Mouse (Mus musculus) CD4-positive helper T cell, adult 2 months (primary cell): ENCODE measurements around the gene Ccm2l.

Experiments
- DNase-seq: peaks from one replicate; pipeline ENCODE4 v3.0.0-alpha.2; 2012; ENCODE audit warnings: low read depth, missing footprints, low spot score

Ccm2l gene

DNA sequence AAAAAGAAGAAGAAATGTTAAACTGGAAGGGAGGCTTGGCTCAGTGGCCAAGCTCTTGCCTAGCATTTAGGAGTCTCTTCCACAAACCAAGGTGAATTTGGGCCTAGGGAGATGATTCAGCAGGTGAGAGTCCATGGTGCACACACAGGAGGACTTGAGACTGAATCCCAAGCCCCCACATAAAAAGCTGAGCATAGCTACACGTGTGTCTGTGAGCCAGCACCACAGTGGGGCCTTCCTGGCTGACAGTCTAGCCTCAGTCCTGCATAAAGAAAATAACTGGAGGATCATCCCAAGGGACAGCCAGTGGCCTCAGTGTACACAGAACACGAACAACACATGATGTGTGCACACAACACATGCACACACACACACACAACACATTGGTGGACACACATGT, 23.6 kb downstream of the Ccm2l start:
- DNase-seq, result no peak

DNA sequence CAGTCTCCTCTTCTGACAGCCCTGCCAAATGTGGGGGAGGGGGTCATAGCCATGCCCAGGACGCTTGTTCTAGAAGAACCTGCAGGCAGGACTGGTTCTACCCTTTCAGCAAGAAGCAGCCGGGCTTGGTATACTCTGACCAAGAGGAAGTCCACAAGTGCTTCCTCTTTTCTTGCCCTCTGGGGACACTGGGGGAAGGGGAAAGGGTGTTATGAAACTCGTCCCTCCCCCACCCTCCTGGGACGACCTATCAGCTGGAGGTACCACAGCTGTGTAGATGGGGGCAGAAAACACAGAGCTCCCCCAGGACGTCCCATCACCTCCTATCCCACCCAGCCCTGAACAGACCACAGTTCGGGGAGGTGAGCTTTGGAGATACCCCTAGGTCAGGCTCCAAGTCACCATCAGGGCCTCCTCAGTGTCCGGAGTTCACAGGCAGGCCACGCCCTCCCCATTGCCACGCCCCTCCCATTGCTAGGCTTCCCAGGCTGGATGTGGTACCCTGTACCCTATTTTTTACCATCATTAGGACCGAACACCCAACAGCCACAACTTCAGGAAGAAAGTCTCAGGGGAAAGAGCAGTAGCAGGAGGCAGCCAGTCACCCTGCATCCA, 24.9 kb downstream of the Ccm2l start:
- DNase-seq, result no peak

DNA sequence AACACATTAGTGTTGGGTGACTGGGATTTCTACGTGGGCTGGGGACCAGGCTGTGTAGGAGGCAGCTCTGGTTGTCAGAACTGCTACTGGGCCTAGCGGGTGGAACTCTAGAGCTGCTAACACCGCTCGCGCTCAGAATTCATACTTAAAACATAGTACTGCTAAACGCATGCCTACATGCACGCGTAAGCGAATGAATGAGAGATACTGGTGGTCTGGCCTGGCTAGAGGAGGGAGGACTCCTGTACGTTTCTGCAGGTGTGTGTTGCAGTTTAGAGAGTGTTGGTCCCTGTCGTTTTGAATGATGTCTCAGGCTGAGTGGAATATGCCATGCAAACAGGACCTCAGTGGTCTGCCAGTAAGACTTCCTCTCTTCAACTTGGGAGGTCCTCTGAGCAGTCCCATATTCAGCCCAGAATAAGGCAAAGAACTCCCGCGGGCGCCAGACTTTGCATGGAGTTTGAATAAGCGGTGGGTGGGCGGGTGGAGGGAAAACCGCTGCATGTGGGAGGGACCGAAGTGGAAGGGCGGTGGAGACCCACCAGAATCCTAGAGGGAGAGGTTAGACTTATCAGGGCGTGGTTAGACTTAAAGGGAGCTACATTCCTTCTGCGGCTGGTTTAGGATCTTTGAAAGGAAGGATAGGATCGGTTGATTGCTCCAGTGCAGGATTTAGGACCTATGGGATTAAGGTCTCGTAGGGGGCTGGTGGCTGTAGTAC, 41.5 kb downstream of the Ccm2l start:
- DNase-seq, result no peak

DNA sequence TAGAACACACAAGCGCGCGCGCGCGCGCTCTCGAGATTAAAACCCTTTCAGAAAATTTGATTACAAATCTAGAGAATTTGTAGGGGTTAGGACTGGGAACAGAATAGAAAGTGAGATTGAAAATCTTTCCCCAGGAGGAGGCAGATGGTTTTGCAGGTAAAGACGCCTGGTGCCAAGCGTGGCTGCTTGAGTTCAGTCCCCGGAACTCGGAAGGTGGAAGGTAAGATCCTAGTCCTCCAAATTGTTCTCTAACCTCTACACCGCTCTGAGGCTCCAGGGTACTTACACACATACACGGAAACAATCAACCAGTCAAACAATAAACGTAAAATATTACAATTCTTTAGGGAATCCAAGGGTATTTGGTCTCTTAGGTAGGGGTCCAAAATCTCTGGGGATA, 42.0 kb downstream of the Ccm2l start:
- no peak for DNase-seq

DNA sequence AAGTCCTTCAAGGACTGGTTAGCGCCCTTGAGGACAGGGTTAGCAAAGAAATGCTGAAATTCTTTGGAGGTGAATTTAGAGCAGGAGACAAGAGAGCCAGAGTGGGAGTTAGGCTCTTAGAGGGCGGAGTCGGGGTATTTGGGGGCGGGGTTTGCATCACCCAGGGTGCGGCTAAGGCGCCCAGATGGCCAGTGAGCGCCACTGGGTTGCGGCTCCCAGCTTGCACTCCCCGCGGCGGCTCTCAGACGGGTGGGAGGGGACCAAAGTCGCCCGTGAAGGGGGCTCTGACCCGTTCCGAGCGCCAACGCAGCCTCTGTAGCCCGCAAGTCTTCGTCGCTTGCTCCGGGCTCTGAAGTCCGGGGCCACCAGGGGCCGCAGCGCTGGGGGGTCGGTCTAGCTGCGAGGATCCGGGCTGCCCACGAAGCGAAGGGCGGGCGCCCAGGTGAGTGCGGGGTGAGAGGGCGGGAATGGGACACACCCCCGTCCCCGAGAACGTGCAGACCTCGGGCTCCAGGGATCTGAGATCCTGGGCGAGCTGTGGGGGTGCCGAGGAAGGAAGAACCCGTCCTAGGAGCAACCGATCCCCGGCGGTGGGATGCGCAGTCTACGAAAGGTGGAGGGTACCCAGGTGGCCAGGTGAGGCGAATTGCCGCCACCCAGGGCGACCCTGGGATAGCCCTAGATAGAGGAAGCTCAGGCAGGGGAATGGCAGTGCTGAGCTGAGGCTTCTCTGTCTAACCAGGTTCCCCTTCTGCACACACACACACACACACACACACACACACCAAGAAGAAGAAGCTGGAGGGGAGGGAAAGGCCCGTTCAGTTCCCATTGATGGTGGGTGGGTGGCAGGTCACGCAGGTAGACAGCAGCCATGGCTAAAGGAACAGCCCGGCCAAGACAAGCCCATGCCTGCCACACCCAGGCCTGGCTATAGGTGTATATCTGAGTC, 42.8 kb downstream of the Ccm2l start, which contains the start of gene Hck:
Gene Hck, plus strand, starts transcription at position 156 of the 952 bp plus-strand sequence.
- DNase-seq, result no peak

DNA sequence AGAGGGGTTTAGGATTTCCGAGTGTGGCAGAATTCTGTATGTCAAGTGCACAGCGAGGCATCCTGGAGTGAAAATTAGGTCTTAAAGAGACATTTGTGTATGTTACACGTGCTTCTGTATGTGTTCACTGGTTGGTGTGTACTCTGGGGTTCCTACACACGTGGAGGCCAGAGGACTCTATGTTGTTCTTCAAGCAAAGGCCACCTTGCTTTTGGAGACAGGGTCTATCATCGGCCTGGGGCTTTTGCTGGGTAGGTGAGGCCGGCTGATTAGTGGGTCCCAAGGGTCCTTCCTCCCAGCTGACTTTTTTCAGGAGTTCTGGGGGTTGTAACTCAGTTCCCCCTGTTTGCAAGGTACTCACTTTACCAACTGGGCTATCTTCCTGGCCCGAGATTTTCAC, 43.8 kb downstream of the Ccm2l start:
- DNase-seq, result no peak

DNA sequence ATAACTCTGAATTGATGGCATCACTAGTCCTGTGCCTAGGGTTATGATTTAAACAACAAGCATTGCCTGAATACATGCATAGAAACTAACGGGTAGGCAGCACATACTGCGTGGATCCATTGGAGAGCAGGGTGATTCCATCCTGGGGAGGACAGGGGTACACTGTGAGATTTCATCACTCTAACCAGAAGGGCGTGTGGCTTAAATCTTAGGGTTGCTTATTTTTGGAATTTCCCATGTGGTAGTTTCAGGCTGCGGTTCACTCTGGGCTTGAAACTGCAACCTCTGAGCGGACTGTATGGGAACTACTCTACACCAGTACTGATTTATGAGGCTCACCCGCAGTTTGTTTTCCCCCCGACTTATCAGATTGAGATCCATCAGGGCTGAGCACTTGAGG, 45.5 kb downstream of the Ccm2l start:
- DNase-seq, result no peak

DNA sequence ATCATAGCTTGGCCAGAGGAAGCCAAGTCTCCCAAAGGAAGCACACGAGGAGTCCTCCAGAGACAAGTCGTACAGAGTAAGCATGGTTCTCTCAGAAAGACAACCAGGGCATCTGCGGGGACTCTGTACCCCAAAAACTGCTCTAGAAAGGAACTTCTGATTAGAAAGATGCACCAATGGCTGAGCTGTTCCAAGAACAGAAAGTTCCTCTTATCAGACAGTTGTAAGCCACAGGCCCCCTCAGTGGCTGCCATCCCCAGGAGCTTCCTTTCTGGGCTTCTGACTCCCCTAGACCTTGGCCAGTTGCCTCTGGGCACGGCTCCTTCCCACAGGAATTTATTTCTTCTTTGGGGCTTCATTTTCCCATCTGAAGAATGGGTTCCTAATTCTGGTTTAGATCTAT, 49.9 kb downstream of the Ccm2l start:
- DNase-seq, result no peak

DNA sequence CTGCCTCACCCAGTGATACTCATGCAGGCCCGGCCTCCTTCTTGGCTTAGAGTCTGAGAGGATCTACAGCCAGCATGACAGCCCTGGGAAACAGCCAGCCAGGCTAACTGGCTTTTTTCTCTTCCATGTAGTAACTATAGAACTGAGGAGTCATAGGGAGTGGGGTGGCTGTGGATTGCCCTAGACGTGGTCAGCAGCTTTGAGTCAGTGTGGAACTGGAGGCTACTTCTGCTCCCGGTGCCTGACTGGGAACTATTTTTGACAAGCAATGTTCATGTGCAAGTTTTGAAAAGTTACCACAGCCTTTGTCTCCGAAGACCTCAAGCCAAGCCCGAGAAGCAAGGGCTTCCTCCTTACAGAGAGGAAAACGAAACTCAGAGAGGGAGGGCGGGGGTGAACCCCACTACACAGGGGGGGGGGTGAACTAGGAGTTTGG, 51.3 kb downstream of the Ccm2l start:
- DNase-seq, result peak; percentile 29

DNA sequence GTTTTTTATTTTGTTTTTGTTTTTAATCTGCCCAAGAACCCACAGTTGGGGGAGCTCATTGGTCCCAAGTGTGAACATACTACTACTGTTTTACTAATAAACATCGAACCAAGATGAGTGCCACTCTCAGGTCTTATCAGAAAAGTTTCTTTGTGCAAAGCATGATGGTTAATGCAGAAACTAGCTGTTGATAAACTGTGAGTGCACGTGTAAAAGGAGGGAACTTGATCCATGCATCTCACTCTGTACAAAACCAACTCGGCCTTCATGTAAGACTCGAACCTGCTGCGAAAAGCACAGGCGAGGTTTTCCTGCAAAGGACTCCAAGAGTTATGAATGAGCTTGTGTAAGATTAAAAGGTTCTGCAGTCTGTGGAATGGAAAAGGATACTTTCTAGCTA, 53.7 kb downstream of the Ccm2l start:
- no peak for DNase-seq

DNA sequence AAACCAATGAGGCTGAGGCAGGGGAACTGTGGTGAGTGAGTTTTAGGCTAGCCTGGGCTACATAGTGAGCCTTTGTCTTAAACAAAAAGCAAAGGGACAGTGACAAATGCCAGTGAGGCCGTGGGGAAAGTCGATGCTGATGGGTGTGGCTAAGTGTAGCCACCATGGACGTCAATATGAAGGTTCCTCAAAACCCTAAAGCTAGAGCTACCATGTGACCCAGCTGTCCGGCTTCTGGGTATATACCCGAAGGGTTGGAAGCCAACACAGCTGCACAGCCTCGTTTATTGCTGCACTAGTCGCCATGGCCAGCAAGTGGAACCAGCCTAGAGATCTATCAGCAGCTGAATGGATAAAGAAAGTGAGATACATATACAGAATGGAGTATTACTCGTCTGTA, 54.4 kb downstream of the Ccm2l start:
- DNase-seq, result no peak

DNA sequence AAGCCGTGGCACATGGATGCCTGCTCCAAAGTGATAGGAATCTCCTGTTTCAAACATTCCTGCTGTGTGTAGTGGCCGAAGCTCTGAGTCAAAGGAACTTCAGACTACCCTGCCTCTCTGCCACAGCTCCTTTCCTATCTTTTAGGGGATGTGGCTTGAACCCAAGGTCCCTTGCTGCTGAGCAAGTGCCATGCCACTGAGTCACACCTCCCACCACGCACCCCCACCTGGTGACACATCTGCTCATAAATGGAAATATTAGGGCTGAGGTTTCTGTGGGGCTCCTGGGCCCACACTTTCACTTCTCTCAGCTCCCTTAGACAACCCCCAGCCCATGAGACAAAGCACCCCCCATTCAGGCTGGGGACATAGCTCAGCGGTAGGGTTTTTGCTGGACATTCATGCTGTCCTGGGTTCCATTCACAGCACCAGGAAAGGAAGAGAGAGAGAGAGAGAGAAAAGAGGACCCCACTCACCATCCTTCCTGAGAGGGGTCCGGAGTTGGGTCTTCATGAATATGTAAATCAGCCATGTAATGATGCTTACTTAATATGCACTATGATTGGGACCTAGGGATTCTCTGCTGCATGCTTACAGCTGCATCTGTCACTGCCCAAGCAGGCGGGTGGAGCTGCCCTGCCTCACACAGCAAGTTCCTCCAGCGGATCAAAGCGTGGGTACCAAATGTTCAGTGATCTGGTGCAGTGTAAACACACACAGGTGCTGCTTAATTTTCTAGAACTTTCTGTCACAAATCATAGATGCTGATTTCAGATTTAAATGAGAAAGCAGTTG, 56.3 kb downstream of the Ccm2l start:
- peak; percentile 7 for DNase-seq

DNA sequence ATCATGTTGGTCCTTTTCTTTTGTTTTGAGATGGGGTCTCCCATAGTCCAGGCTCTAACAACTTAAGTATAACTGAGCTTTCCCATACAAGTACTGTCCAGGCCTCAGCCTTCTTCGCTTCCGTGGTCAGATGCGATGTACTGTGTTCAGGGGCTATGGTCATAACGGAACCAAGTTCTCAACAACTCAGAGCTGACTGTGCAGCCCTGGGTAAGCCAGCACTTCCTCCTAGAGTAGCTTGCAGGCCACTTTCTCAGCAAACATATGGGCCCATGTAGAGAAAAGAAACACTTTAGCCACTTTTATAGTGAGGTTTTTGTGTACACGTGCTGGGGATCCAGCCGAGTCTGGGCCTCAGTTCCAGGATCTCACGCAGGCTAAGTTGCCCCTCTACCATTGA, 56.9 kb downstream of the Ccm2l start:
- DNase-seq, result no peak

DNA sequence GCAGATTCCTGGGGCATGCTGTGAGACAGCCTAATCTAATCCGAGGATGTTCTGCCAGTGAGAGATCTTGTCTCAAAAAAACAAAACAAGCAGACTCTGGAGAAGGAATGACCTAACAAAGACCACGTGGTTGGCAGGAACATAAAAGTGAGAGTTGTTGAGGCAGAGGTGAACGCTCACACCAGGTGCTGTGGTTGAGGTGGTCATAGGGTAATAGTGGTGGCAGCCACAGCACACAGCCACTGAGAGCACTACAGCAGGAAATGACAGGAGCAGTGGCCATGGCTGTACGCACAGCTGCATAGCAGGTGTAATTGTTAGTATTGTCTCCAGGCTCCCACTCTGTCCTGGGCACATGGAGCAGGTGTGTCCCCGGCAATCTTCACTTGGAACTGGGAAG, 60.1 kb downstream of the Ccm2l start:
- DNase-seq, result no peak

DNA sequence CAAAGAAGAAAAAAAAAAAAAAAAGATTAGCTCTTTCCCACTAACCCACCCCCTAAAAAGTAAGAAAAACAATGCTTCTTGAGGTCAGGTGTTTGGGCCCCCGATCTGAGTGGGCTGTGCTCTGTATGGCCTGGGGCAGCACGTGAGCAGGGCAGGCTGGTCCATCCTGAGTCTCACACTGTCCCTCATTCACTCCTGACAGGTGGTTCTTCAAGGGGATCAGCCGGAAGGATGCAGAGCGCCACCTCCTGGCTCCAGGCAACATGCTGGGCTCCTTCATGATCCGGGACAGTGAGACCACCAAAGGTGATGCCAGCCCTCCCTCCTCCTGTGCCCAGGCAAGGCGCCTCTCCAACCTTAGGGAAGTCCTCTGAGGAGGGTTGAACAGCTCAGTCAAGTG, 65.3 kb downstream of the Ccm2l start:
- no peak for DNase-seq
